Mouse (Mus musculus): ENCODE results near the gene Calhm3.

DNA sequence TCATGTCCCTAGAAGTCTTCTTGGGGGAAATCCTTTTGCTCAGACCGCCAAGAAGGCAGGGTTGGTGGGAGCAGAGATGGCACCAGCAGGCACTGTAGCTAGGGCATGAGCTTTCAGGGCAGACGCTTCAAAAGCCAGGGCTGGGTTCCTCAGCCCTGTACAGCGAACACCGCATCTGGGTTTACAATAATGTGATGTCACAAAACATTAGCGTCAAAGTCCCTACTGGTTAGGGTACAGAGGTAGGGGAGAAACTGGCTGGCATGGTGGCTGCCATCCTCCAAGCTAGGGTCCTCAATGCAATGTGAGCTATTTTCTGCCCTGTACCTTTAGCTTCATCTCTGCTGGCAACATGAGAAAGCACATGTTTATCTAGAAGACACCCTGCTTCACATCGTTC is 45.5 kb upstream of the Calhm3 start:
- no peak for TF ChIP-seq CTCF (IDR thresholded peaks at IDR 0.05; ENCODE audit: low read depth)
- TF ChIP-seq EP300 (optimal IDR thresholded peaks at IDR 0.05), result no peak
